Mouse (Mus musculus): ENCODE data around the gene Poldip2.

Gene Poldip2

DNA sequence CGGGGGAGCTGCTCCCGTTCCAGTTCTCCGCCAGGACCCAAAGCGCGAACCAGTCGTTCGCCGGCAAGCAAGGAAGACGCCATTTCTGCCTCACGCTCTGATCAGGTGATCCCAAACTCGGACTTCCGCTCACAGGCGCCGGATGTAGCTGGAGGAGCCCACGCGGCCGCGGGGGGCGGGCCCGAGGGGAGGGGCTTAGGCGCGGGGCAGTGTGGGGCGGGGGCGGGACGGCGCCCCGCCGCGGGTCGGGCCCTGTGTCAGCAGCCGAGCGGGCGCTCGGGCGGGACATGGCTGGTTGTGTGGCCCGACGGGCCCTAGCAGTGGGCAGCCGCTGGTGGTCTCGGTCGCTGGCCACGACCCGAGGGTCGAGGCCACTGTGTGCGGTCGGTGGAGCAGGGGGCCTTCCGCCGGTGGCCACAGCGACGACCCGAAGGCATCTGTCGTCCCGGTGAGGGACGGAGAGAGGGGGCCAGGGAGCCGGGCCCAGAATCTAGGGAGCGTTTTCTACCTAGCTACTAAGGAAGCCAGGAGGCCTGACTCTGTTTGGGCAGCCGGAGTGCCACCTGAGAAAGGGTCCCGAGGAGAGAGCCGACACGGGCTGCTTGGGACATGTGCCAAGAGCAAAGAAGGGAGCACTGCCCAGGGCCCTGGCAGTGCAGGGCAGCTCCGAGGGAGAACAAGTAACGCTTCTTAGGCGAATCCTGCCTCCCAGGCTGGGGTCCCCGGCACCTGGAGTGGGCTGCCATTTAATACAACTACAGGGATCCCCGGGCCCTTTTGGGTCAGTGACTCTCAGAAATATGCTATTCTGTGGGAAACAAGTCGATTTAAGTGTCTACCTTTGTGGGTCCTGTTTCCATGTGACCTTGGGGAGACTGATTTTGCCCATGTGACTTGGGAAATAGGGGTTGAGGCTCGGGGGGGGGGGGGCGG, at the start of gene Poldip2, which contains the start of gene Tmem199:
Gene Poldip2 (plus strand): TSS at position 169 of the 933 bp plus-strand sequence.
Gene Tmem199 (minus strand): TSS at position 148 of the 933 bp plus-strand sequence.
- peak; percentile 93 for DNase-seq (ENCODE audit: low spot score)

DNA sequence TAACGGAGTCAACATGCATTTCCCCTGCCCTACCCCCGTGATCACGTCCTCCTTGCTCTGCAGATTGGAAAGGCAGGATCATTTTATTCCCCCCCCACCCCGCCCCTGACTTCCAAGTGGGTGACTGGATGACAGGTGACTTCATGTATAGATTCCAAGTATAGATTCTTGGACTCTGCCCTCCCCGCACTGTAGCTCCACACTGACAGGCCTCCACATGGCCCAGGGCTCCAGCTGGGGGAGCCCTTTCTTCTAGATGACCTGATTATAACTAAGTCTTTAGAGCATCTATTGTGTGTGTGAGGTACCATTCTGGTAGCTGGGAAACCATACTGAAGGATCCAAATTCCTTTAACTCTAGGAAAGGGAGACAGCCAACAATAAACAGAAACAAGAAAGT, 49.3 kb upstream of the Poldip2 start:
- no peak for DNase-seq (ENCODE audit: low spot score)

DNA sequence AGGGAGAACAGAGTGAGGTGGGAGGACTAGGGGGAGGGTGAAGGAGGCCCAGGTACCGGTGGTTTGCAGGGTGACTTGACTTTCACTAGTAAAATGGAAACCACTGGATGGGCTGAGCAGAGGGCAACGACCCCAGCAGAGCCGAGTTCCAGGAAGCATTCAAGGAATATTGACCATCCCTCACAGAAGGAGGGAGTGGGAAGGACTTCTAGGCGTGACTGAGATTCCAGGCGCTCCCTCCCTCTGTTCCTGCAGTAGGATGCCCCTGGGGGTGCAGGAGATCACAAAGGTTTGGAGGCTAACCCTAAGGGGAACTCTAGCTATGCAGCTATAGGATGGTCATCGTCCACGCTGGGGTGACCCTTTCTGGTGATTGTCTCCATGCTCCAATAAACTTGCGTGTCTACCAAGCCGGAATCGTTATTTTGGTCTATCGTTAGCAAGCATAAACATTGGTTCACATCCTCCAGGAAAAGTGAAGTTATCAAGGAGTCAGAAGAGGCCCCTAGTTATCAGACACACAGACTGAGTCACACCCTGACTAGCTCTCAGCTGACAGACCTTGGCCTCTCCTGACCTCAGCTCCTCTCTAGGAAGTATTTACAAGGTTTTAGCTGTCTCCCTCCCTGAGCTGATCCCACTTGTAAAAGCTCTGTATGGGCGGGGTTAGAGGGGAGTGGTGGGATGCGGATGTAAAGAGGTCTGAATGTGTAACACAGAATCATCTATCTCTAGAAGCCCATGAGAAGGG, 48.5 kb upstream of the Poldip2 start:
- no peak for DNase-seq (ENCODE audit: low spot score)

DNA sequence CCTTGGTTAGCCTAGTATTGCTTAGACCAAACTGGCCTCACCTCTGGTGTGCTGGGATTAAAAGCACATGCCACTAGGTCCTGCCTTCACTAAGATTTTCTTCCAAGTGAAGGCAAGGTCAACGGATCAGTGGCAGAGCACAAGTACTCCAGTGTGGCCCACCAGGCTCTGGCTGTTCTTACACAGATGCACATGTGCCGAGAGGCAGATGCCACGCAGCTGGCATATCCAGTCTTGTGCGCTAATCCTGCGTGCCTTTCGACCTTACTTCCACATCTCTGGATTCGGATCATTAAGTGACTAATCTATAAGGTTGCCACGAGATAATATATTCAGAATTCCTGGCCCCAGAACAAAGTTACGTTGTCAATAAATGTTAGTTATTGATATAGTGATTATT, 46.9 kb upstream of the Poldip2 start:
- DNase-seq (ENCODE audit: low spot score), result peak; percentile 50

DNA sequence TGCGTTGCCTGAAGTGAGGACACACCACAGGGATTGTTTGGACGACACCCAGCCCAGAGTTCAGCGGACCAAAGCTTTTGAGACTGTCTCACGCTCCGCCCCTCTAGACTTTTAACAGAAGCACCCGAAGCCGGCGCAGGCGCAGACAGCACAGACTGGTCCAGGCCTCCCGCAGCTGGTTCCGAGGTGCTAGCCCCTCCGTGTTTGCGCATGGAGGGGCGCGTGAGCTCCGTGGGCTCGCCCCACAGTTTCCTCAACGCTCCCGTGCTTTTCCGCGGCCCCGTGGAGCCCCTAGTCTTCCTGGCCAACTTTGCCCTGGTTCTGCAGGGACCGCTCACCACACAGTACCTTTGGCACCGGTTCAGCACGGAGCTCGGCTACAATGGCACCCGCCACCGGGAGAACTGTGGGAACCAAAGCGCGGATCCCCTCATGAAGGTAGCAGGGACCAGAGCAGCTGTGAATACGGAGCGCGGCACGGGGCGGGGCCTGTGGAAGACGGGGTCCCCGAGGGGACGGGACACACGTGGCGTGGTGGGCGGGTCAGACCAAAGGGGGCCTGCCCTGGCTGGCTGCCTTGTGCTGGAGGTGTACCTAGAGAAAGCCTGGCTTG, 46.3 kb upstream of the Poldip2 start, which contains the start of gene Slc46a1:
Gene Slc46a1 (plus strand): TSS at position 130 of the 613 bp plus-strand sequence.
- peak; percentile 82 for DNase-seq (ENCODE audit: low spot score)

DNA sequence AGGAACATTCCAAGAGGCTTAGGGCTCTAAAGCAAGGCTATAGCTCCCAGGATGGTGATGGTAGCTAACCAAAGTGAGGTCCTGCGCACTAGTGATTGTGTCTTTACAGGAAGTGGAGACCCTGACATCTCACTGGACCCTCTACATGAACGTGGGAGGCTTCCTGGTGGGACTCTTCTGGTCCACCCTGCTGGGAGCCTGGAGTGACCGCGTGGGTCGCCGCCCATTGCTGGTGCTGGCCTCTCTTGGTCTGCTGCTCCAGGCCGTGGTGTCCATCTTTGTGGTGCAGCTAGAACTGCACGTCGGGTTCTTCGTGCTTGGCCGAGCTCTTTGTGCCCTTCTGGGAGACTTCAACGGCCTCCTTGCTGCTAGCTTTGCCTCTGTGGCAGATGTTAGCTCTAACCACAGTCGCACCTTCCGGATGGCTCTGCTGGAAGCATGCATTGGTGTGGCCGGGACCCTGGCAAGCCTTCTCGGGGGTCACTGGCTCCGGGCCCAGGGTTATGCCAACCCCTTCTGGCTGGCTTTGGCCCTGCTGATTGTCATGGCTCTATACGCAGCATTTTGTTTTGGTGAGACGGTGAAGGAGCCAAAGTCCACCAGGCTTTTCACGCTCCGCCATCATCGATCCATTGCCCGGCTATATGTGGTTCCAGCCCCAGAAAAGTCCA, 45.6 kb upstream of the Poldip2 start:
- DNase-seq (ENCODE audit: low spot score), result no peak

DNA sequence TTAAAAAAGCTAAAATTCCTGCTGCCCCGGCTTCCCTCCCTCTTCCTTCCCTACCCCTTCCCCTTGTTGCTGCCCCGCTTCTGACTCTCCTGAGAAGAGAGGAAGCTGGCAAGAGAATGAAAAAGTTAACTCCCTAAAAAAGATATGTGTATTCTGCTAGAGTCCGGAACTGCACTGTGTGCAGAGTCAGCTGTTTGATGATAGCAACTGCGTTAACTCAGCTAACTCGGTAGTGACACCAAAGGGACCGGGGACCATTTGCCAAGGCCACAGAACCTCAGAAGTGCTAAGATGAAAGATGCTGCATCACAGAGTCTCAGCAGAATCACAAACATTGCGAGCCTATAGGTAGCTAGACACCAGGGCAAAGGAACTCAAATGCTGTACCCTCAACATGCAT, 44.5 kb upstream of the Poldip2 start:
- DNase-seq (ENCODE audit: low spot score), result no peak

DNA sequence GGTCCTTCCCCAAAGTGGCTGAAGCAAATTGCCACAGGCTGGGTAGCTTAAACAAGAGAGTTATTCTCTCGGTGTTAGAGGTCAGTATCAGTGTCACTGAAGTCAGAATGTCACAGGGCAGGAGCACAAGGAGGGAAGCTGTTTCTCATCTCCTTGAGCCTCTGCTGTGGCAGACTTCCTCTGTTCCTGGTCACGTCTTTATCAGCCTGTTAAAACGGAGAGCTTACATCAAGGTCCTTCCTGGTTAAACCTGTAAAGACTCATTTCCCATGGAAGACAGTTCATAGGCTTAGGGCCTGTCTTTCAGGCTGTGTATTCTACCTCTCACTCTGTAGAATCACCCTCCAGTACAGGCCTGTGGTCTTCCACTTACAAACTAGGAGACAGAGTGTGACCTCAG, 44.1 kb upstream of the Poldip2 start:
- DNase-seq (ENCODE audit: low spot score), result no peak

DNA sequence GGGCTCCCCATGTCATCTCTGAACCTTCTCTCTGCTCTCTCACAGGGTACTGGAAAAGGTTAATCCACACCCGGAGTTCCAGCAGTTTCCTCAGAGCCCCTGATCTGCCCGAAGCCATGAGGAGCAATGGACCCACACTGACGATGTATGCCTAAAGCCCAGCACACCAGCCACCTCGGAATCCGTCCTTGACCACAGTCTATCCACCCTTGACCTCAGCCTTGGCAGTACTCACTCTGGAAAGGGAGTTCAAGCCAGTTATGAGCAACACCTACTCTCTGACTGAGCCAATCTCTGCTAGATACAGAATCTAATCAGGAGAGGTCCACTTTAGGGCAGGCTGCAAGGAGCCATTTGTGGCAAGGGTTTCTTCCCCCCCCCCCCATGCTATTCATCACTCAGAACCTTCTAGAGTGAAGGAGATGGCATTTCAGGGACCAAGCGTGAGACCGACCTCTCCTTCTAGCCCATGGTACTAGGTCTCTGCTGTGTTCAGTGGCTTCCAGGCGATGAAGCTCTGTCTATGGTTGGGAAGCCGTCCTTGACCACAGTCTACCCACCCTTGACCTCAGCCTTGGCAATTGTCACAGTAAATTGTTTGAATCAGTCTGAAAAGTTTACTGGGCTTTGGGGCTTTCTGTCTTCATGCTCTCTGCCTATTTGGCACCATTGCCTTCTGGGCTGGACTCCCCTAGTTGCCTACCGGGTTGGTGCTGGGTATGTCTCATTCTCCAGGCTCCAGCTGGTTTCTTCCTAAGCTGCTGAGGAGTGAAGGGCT, 40.5 kb upstream of the Poldip2 start:
- no peak for DNase-seq (ENCODE audit: low spot score)

DNA sequence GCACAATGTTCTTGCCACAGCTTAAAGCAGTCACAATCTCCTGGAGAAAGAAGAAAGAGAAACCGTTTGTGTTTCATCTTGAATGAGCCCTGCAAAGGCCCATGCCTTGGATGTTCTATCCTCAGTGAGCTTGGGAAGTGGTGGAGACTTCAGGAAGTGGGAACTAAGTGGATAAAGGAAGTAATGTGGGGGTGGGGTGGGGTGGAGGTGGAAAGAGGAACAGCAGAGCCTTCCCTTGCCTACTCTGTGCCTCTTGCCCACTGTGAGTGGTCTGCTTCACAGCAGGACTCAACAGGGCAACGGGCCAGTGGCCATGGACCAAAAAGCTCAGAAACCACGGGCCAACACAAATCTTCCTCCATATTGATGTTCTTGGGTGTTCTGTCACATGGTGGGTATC, 36.7 kb upstream of the Poldip2 start:
- DNase-seq (ENCODE audit: low spot score), result no peak

DNA sequence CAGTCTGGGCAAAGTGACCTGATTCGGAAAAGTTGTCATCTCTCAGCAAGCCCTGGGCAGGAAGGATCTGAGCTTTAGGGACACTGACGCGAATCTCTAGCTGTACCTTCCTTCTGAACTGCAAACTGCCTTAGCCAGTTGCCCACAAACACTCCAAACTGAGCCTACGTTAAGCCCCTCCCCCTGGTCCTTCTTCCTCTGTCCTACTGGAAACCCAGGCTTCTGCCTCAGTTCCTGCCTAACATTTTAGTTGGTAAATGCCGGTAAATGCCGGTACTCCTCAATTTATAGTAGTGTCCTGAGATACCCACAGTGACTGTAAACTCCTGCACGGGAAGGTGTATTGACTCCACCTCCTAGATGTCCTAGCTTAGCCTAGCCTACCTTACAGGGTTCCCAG, 28.4 kb upstream of the Poldip2 start:
- DNase-seq (ENCODE audit: low spot score), result no peak

DNA sequence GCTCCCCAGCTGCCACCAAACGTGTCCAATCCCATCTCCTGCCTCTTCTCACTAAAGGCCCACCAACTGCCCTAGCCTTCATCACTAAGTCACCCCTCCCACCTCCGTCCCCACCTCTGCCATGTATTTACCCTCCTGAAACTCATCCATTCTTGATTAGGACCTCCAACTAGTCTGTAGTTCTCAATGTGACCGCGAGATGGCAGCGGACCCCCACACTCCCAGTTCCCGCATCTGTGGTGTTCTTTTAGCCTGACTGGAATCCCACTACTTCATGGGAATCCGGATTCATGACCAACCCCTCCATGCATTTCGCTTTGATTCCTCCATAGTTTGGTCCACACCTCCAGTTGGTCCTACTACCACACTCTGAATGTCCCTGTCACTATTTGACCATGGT, 23.8 kb upstream of the Poldip2 start:
- DNase-seq (ENCODE audit: low spot score), result peak; percentile 90

DNA sequence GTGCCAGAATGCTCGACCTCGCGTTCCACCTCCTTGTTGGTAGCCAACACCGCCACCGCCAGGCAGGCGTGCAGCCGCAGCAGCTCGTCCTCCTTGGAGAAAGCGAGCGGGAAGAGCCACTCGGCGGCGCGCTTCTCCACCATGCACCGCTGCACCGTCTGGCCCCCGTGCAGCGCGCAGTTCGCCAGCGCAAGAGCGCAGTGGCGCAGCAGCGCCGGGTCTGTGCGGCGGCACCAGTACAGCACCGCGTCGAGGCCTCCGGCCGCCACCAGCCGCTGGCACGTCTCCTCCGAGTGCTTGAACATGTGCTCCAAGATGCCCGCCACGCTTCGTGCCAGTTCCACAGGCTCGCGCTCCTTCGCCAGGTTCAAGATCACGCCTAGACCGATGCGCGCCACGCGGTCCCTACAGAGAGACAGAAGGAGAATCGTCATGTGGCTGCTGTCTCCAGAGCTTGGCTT, 21.2 kb upstream of the Poldip2 start:
- peak; percentile 71 for DNase-seq (ENCODE audit: low spot score)

DNA sequence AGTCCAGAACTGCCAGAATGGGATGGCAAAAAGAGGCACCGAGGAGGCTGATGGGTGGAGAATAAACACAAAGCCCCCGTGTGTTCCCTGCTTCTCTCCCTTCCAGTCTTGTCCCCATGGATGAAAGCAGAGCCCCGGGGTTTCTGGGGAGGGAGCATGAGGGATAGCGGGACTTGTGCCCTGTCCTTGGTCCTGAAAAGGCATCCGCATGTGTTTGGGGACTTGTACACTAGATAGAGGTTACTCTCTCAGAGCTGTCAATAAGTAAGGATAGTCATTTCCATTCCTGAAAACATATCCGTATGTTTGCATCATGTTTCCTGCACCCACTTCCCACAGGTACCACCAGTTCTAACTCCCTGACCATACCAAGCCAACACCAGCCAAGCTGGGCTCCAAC, 16.1 kb upstream of the Poldip2 start:
- peak; percentile 65 for DNase-seq (ENCODE audit: low spot score)

DNA sequence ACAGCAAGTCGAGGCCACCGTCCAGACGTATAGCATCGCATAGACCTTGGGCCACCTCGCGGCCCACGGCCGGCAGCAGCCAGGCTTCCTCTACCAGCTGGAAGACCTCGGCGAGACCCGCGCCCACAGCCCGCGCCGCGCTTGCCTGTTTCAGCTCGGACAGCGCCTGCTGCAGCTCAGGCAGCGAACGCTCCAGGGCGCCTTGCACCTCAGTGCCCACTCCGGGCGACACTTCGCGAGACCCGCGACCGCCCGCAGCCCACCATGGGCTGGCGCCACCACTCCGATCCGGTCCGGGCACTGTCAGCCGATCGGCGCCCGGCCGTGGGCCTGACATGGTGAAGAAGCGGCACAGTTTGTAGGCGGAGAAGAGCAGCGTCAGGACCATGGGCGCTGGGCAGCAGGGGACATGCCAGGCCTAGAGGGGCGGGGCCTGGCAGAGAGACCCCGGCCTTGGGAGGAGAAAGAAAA, 14.9 kb upstream of the Poldip2 start:
- no peak for DNase-seq (ENCODE audit: low spot score)

DNA sequence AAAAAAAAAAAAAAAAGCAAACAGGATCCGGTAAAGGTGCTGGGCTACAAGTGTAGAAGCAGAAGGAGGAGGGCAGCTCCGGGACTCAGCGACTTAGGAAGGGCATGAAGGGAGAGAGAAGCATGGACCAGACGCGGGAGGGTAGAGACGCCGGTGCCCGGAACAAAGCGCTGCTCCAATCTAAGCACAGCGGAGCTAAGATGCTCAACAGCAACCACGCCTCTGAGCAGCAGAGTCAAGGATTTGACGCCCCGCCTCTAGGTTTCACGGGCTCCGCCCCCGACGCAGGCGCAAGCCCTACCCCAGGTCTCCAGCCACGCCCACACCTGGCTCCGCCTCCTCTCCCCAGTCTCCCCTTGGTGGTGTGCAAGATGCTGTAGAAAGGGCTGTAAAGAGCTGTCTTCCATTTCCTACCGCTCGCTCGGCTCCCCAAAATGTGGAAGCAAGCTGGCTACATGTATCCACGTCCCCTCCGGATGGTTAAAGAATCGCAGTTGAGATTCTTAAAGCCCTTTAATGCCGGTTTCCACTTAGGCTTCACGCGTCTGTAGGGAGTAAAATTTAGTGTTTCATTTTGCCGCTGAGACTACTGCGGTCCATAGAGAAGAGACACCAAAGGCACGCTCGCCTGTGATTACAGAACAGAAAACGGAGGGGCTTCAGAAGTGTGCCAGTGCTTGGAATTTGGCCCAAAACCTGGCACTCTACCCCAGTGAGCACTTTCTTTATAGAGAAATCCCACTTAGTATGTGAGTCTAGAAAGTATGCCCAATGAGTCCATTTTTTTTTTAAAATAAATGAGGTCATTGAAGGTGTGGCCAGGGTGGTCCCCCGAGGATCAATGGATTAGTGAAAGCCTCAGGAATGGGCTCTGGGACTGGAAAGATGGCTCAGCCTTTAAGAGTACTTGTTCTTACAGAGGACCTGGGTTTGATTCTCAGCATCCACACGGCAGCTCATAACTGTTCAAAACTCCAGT, 14.2 kb upstream of the Poldip2 start, which contains the start of gene Sarm1:
Gene Sarm1 (minus strand): TSS at position 211 of the 979 bp plus-strand sequence.
- DNase-seq (ENCODE audit: low spot score), result peak; percentile 98

DNA sequence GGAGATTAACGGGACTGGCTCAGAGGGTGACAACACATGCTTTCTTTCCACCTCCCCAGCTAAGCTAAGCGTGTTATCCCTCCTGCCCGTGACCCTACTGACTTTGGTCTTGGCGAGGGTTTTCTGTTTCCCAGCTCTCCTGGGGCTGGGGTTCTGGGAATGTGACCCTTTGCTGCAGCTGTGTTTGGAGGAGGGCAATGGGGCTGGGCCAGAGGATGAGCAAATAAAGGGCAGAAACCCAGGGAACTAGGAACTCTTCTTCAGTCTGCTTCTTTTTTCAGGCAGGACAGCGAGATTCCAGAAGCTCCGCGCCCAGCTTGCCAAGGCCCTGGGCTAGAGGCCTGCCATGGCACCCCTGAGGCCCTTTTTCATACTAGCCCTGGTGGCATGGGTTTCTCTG, 13.0 kb upstream of the Poldip2 start, which contains the start of gene Vtn:
Gene Vtn (plus strand): TSS at position 88 of the 400 bp plus-strand sequence.
- DNase-seq (ENCODE audit: low spot score), result no peak

DNA sequence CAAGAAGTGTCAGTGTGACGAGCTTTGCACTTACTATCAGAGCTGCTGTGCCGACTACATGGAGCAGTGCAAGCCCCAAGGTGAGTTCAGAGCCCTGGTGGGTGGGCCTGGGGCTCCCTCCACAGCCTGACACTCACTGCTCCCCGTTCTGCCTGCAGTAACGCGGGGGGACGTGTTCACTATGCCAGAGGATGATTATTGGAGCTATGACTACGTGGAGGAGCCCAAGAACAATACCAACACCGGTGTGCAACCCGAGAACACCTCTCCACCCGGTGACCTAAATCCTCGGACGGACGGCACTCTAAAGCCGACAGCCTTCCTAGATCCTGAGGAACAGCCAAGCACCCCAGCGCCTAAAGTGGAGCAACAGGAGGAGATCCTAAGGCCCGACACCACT, 12.4 kb upstream of the Poldip2 start:
- DNase-seq (ENCODE audit: low spot score), result no peak

DNA sequence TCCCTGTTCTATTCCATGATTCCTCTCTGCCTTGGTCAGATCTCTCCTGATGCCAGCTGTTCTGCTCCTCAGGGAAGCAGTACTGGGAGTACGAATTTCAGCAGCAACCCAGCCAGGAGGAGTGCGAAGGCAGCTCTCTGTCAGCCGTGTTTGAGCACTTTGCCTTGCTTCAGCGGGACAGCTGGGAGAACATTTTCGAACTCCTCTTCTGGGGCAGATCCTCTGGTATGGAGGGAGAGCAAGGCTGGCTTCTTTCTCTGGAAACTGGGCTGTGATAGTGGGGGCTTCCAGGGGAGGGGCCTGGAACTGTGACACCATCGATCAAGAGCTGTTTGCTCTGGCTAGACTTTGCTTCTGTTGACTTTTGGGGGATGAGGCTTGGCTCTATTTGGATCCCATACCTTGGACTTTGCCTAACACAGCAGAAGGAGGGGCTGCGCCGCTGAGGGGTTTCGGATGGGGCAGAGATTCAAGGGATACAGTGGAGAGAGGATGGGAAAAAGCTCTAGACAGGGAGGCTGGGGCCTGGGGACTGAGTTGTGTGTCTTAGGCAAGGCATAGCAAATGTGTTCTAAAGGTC, 11.3 kb upstream of the Poldip2 start:
- no peak for DNase-seq (ENCODE audit: low spot score)

All from retina, embryonic 14.5 days (tissue).